Mouse (Mus musculus) retina, embryonic 14.5 days (tissue): ENCODE results near the gene Mcm10.
"Not testable (repeated sequence)": the region's sequence is repeated elsewhere in the genome, so short reads cannot be mapped to it uniquely, and the experiment has no call there.

Source experiments
- DNase-seq: peaks from one replicate; pipeline ENCODE4 v3.0.0-alpha.2; 2015; ENCODE audit warnings: low spot score

Mcm10 gene

GRCm38 (mm10) chr2:4985000-4985399 is 27.6 kb downstream of the Mcm10 start:
- DNase-seq = no peak

- no peak for DNase-seq
These were observed 28.6 kb downstream of the Mcm10 start for GRCm38 (mm10) chr2:4983987-4984386.

- peak; percentile 13 for DNase-seq
These were observed 34.5 kb downstream of the Mcm10 start for GRCm38 (mm10) chr2:4978091-4978490.

DNA sequence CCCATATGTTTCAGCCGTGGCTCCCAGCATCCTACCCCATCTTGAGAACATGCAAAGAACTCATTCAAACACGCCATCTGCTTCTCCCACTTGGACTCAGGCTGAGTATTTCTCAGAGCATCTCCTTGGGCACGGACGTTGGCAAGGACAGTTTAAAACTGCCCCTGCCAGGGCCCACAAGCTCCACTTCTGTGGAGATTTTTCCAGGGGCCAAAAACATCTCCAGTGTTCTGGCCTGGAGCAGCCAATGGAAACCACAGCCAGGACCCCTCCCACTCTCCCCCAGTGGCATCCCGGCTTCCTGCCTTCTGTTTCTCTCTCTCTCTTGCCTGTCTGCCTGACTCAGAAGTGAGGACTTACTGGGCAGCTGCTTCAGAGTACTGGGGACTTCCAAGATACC is 36.8 kb downstream of the Mcm10 start, which contains the start of gene Ucma:
Gene Ucma (plus strand): TSS at position 316 of the 400 bp plus-strand sequence.
- DNase-seq = no peak

- DNase-seq = no peak
These were observed 43.5 kb downstream of the Mcm10 start for GRCm38 (mm10) chr2:4969083-4969482.

- DNase-seq = no peak
These were observed 44.8 kb downstream of the Mcm10 start for GRCm38 (mm10) chr2:4967806-4968205.

DNA sequence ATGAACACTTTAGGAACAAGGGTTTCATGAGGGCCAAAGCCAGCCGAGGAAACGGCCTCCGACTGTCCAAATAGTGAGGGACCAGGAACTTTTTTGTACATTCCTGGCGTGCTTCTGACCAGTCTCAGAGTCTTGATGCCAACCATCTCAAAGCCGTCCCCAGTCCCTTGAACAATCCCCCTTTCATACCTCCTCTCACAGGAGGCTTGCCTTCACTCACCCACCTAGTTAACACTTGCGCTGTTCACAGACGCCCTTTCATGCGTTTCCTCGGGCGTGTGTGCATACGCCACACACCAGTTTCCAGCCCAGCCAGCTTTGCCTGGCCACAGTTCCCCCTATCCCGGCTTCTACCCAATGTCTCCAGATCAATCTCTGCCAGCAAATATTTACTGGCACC is 54.6 kb downstream of the Mcm10 start:
- DNase-seq = no peak

DNA sequence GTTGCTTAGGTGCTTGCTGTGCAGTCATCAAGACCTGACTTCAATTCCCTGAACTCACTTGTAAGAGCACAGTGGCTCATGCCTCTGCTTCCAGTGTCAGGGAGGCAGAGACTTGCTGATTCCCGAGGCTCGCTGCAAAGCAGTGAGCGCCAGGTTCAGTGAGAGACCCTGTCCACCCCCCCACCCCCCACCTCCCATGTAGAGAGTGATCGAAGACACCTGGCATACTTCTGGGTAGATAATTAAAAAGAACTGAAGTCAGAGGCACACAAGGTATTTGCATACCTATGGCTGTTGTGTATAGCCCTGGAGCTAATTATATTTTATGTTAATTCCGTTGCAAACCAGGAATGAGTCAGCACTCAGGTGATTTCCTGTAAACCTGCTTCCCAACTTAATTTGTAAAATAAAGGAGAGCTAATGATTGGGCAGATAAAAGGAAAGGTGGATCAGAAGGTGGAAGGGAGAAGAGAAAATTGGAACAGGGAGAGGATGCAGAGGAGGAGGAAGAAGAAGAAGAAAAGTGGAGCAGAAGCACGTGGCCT is 58.3 kb downstream of the Mcm10 start:
- no peak for DNase-seq

DNA sequence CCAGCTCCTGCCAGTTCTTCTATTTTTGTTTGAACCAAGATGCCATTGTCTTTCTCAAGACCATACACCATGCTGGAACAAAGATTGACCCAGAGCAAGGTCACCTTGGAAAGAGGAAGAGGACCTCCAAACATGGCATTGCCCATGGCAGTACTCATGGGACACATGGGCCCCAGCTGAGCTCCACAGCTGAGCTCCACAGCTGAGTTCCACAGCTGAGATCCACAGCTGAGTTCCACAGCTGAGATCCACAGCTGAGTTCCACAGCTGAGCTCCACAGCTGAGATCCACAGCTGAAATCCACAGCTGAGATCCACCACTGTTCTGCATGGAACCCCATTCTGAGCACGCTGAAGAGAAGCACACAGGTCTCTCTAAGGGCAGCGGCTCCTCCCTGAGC is 61.6 kb downstream of the Mcm10 start:
- DNase-seq = no peak

GRCm38 (mm10) chr2:4949691-4950090 is 62.9 kb downstream of the Mcm10 start:
- not testable (repeated sequence) for DNase-seq

- DNase-seq = no peak
These were observed 71.7 kb downstream of the Mcm10 start for GRCm38 (mm10) chr2:4940861-4941260.
